Mouse (Mus musculus): ENCODE results near the gene Birc3. TPM values are rescaled to one million over a fixed set of nuclear protein-coding genes. Genes with fewer than 3 reads are reported as not detected.

Birc3 gene
- polyA plus RNA-seq, 1 experiment, result not detected

GRCm38 (mm10) chr9:7851841-7852240 is 21.1 kb downstream of the Birc3 start:
- Histone ChIP-seq H3K27ac (ENCODE audit: insufficient read depth, low read depth, low read length) (no peak overlapping the region), H3K4me1 (ENCODE audit: control insufficient read depth, insufficient read depth, low read length) (no peaks in the 10 kb centered on the region), H3K4me3 (ENCODE audit: insufficient read depth, low read depth, low read length) (no peak overlapping the region)
- 94% methylated on average over 8 of the region's 8 CpGs for WGBS
- TF ChIP-seq POLR2A (IDR thresholded peaks at IDR 0.05; ENCODE audit: insufficient read depth, low read depth, low read length) (no peak), CTCF (IDR thresholded peaks at IDR 0.05; ENCODE audit: insufficient read depth, low read depth, low read length) (no peak)

- TF ChIP-seq CTCF (IDR thresholded peaks at IDR 0.05; ENCODE audit: insufficient read depth, low read depth, low read length) (no peak), POLR2A (IDR thresholded peaks at IDR 0.05; ENCODE audit: insufficient read depth, low read depth, low read length) (no peak)
- no peak overlapping the region for H3K4me3 ChIP-seq (ENCODE audit: insufficient read depth, low read depth, low read length)
- no peaks in the 10 kb centered on the region for H3K4me1 ChIP-seq (ENCODE audit: control insufficient read depth, insufficient read depth, low read length)
- WGBS, result 97% methylated on average over 18 of the region's 18 CpGs
- no peak overlapping the region for H3K27ac ChIP-seq (ENCODE audit: insufficient read depth, low read depth, low read length)
These were observed 24.8 kb downstream of the Birc3 start for GRCm38 (mm10) chr9:7848191-7848590.

- 100% methylated on average over 1 of the region's 1 CpGs for WGBS
- TF ChIP-seq CTCF (IDR thresholded peaks at IDR 0.05; ENCODE audit: insufficient read depth, low read depth, low read length) (no peak), POLR2A (IDR thresholded peaks at IDR 0.05; ENCODE audit: insufficient read depth, low read depth, low read length) (no peak)
- Histone ChIP-seq H3K27ac (ENCODE audit: insufficient read depth, low read depth, low read length) (no peak overlapping the region), H3K4me1 (ENCODE audit: control insufficient read depth, insufficient read depth, low read length) (no peaks in the 10 kb centered on the region), H3K4me3 (ENCODE audit: insufficient read depth, low read depth, low read length) (no peak overlapping the region)
These were observed 26.3 kb downstream of the Birc3 start for GRCm38 (mm10) chr9:7846667-7847199.

- TF ChIP-seq CTCF (IDR thresholded peaks at IDR 0.05; ENCODE audit: insufficient read depth, low read depth, low read length), result no peak
- no peak for TF ChIP-seq POLR2A (IDR thresholded peaks at IDR 0.05; ENCODE audit: insufficient read depth, low read depth, low read length)
- 74% methylated on average over 4 of the region's 4 CpGs for WGBS
- no peak overlapping the region for H3K27ac ChIP-seq (ENCODE audit: insufficient read depth, low read depth, low read length)
- no peaks in the 10 kb centered on the region for H3K4me1 ChIP-seq (ENCODE audit: control insufficient read depth, insufficient read depth, low read length)
- H3K4me3 ChIP-seq (ENCODE audit: insufficient read depth, low read depth, low read length), result no peak overlapping the region
These were observed 27.6 kb downstream of the Birc3 start for GRCm38 (mm10) chr9:7845216-7845895.

- Histone ChIP-seq H3K4me3 (ENCODE audit: insufficient read depth, low read depth, low read length) (no peak overlapping the region), H3K27ac (ENCODE audit: insufficient read depth, low read depth, low read length) (no peak overlapping the region), H3K4me1 (ENCODE audit: control insufficient read depth, insufficient read depth, low read length) (no peaks in the 10 kb centered on the region)
- TF ChIP-seq CTCF (IDR thresholded peaks at IDR 0.05; ENCODE audit: insufficient read depth, low read depth, low read length), result no peak
- TF ChIP-seq POLR2A (IDR thresholded peaks at IDR 0.05; ENCODE audit: insufficient read depth, low read depth, low read length), result no peak
- 66% methylated on average over 6 of the region's 6 CpGs for WGBS
These were observed 31.8 kb downstream of the Birc3 start for GRCm38 (mm10) chr9:7841221-7841620.

- WGBS, result 6% methylated on average over 14 of the region's 14 CpGs
- peak overlapping the region; percentile 92 for H3K27ac ChIP-seq (ENCODE audit: insufficient read depth, low read depth, low read length)
- TF ChIP-seq POLR2A (IDR thresholded peaks at IDR 0.05; ENCODE audit: insufficient read depth, low read depth, low read length), result no peak
- TF ChIP-seq CTCF (IDR thresholded peaks at IDR 0.05; ENCODE audit: insufficient read depth, low read depth, low read length), result no peak
- peak overlapping the region; percentile 26 for H3K4me3 ChIP-seq (ENCODE audit: insufficient read depth, low read depth, low read length)
- H3K4me1 ChIP-seq (ENCODE audit: control insufficient read depth, insufficient read depth, low read length), result no peaks in the 10 kb centered on the region
These were observed 35.1 kb downstream of the Birc3 start for GRCm38 (mm10) chr9:7837806-7838440.

- Histone ChIP-seq H3K4me1 (ENCODE audit: control insufficient read depth, insufficient read depth, low read length) (no peaks in the 10 kb centered on the region), H3K27ac (ENCODE audit: insufficient read depth, low read depth, low read length) (peak within 1 kb of the TSS; percentile 92), H3K4me3 (ENCODE audit: insufficient read depth, low read depth, low read length) (peak within 1 kb of the TSS; percentile 65)
- WGBS, result under 1% methylated on average over 68 of the region's 68 CpGs
- TF ChIP-seq CTCF (IDR thresholded peaks at IDR 0.05; ENCODE audit: insufficient read depth, low read depth, low read length) (no peak), POLR2A (IDR thresholded peaks at IDR 0.05; ENCODE audit: insufficient read depth, low read depth, low read length) (peak; percentile 97)
These were observed 35.8 kb downstream of the Birc3 start, which contains the start of gene Birc2 for GRCm38 (mm10) chr9:7836905-7837805. Birc2 (minus strand) TSS chr9:7837064.

- 0% methylated on average over 16 of the region's 16 CpGs for WGBS
These were observed 36.7 kb downstream of the Birc3 start for GRCm38 (mm10) chr9:7836331-7836730.

More at GRCm38 (mm10) chr9:7836331-7836730, 36.7 kb downstream of the Birc3 start:
- Histone ChIP-seq H3K4me3 (ENCODE audit: insufficient read depth, low read depth, low read length) (peak overlapping the region; percentile 65), H3K27ac (ENCODE audit: insufficient read depth, low read depth, low read length) (peak overlapping the region; percentile 90), H3K4me1 (ENCODE audit: control insufficient read depth, insufficient read depth, low read length) (no peaks in the 10 kb centered on the region)
- TF ChIP-seq CTCF (IDR thresholded peaks at IDR 0.05; ENCODE audit: insufficient read depth, low read depth, low read length), result no peak
- no peak for TF ChIP-seq POLR2A (IDR thresholded peaks at IDR 0.05; ENCODE audit: insufficient read depth, low read depth, low read length)
